Mouse (Mus musculus) embryonic fibroblast, embryonic 13.5 days (primary cell): ENCODE data around the gene Ypel5.

Experiments
- CTCF ChIP-seq: IDR thresholded peaks from 2 replicates; pipeline ENCODE4 v1.5.1; 2011; ENCODE audit warnings: mild to moderate bottlenecking, control low read depth, low read length, moderate library complexity, borderline replicate concordance; ENCODE audit not compliant: insufficient read depth
- POLR2A ChIP-seq: IDR thresholded peaks from 2 replicates; pipeline ENCODE4 v1.6.1; 2011; ENCODE audit warnings: low read depth, mild to moderate bottlenecking, control low read depth, low read length, moderate library complexity

GRCm38 (mm10) chr17:72868181-72868580 lies 31.9 kb downstream of the Ypel5 start:
- no peak for TF ChIP-seq CTCF
- TF ChIP-seq POLR2A, result no peak
